In genomic region chr4:150938063-150938452, GRCm38 (mm10) we compare ENCODE assay signal across 14 mouse cellular contexts. TPM values are rescaled to one million over a fixed set of nuclear protein-coding genes. Genes with fewer than 3 reads are reported as not detected.
DNase-seq lines count a peak whose midpoint lies in the region; ATAC-seq lines count a peak whose summit lies in the region.
"Had no signal": no experiment of that assay in that cellular context is flagged by ENCODE, and none has a peak within 500 bp of the region (broad histone marks: within the 10 kb centered on the region; RNA-seq: fewer than 3 reads in every experiment).

No protein-coding gene starts in this region.

- intact Hi-C loops in heart, postnatal 25 days (cut with DNase I): no loop called here

- ATAC-seq in heart, embryonic 16.5 days (replicated peaks; ENCODE audit: extremely low read depth, insufficient read depth, low FRiP score): no peak
- no peak for ATAC-seq in neural tube, embryonic 12.5 days (ENCODE audit: low FRiP score, low read depth)
- ATAC-seq in limb, embryonic 15.5 days (ENCODE audit: insufficient number of reproducible peaks, low FRiP score, low TSS enrichment, low read depth): no peak

- H3K36me3 ChIP-seq in heart, embryonic 16.5 days (ENCODE audit: control insufficient read depth, insufficient read depth): no peaks in the 10 kb centered on the region
- H3K36me3 ChIP-seq in neural tube, embryonic 12.5 days: no peaks in the 10 kb centered on the region
- no peaks in the 10 kb centered on the region for H3K36me3 ChIP-seq in limb, embryonic 15.5 days
- H3K36me3 ChIP-seq: G1E had no signal

- no peaks in the 10 kb centered on the region for H3K9me3 ChIP-seq in heart, embryonic 16.5 days (replicated peaks; ENCODE audit: control insufficient read depth, low read length)
- H3K9me3 ChIP-seq in neural tube, embryonic 12.5 days: no peaks in the 10 kb centered on the region
- no peaks in the 10 kb centered on the region for H3K9me3 ChIP-seq in limb, embryonic 15.5 days
- H3K9me3 ChIP-seq: G1E had no signal

- H3K4me1 ChIP-seq in heart, embryonic 16.5 days (ENCODE audit: control insufficient read depth, insufficient read depth, low read length): peaks cover 3% of the 10 kb centered on the region; the same call in 1 of the 2 replicates
- no peaks in the 10 kb centered on the region; the same call in 1 of the 2 replicates for H3K4me1 ChIP-seq in neural tube, embryonic 12.5 days
- no peaks in the 10 kb centered on the region for H3K4me1 ChIP-seq in limb, embryonic 15.5 days

- no peaks in the 10 kb centered on the region for H3K27me3 ChIP-seq in heart, embryonic 16.5 days (ENCODE audit: control insufficient read depth, insufficient read depth, low read length)
- H3K27me3 ChIP-seq in neural tube, embryonic 12.5 days (replicated peaks): no peaks in the 10 kb centered on the region
- H3K27me3 ChIP-seq in limb, embryonic 15.5 days: no peaks in the 10 kb centered on the region

- H3K4me2 ChIP-seq in heart, embryonic 16.5 days (ENCODE audit: low read depth, low read length): peak overlapping the region; percentile 60
- H3K4me2 ChIP-seq in neural tube, embryonic 12.5 days (replicated peaks): 0 out of 2 replicates have a peak overlapping the region, but pooled peaks have one; percentile 16
- 0 out of 2 replicates have a peak overlapping the region, but pooled peaks have one; percentile 20 for H3K4me2 ChIP-seq in limb, embryonic 15.5 days

- no peak overlapping the region for H3K9ac ChIP-seq in heart, embryonic 16.5 days (ENCODE audit: low read length)
- H3K9ac ChIP-seq in neural tube, embryonic 12.5 days: no peak overlapping the region
- no peak overlapping the region for H3K9ac ChIP-seq in limb, embryonic 15.5 days

- 24% methylated on average over 14 of the region's 14 CpGs for WGBS in heart, embryonic 16.5 days
- 67% methylated on average over 14 of the region's 14 CpGs for WGBS in neural tube, embryonic 12.5 days
- WGBS in limb, embryonic 15.5 days: 52% methylated on average over 14 of the region's 14 CpGs

- peak overlapping the region; percentile 24 for H3K4me3 ChIP-seq in heart, embryonic 16.5 days (ENCODE audit: low read length)
- no peak overlapping the region for H3K4me3 ChIP-seq in neural tube, embryonic 12.5 days
- no peak overlapping the region for H3K4me3 ChIP-seq in limb, embryonic 15.5 days
- H3K4me3 ChIP-seq: megakaryocyte, embryonic 14.5 days had no signal

- no peak overlapping the region for H3K27ac ChIP-seq in heart, embryonic 16.5 days (ENCODE audit: low read length)
- H3K27ac ChIP-seq in neural tube, embryonic 12.5 days: no peak overlapping the region
- no peak overlapping the region for H3K27ac ChIP-seq in limb, embryonic 15.5 days

- no peak for DNase-seq in heart, postnatal 25 days (ENCODE audit: low spot score)
- DNase-seq in neural tube, embryonic 10.5 days (ENCODE audit: extremely low spot score, low spot score): no peak
- peak; percentile 51 for DNase-seq in thymus, postnatal 4 days
- no peak for DNase-seq in ovary, postnatal 10 days (ENCODE audit: low spot score)
- DNase-seq in kidney, adult 8-10 months: no peak

RNA-seq across cellular contexts. Expression of gene Tnfrsf9, which starts 23.7 kb away (rescaled TPM):
- polyA plus RNA-seq in heart, embryonic 16.5 days (2015; fragmentation: Nextera tagmentation; extraction: Ambion mirVana): 2.7 and 2.9 TPM in 2 replicates
- total RNA-seq in heart, postnatal 25 days (2021): under 1 TPM in 1 of 2 experiments, not detected in 1; 0.21 TPM
- polyA plus RNA-seq in neural tube, embryonic 12.5 days (2016; fragmentation: Nextera tagmentation; extraction: Ambion mirVana): 0.29 and 0.83 TPM in 2 replicates
- 0.83 and 1.1 TPM in 2 replicates for polyA plus RNA-seq in limb, embryonic 15.5 days (2015; fragmentation: Nextera tagmentation; extraction: Ambion mirVana)

RNA-seq across cellular contexts. Expression of gene Park7, which starts 23.8 kb away (rescaled TPM):
- 331 and 367 TPM in 2 replicates for polyA plus RNA-seq in heart, embryonic 16.5 days (2015; fragmentation: Nextera tagmentation; extraction: Ambion mirVana)
- total RNA-seq in heart, postnatal 25 days (2021): 100 to 1,000 TPM; 232 to 242 TPM
- 371 and 380 TPM in 2 replicates for polyA plus RNA-seq in neural tube, embryonic 12.5 days (2016; fragmentation: Nextera tagmentation; extraction: Ambion mirVana)
- polyA plus RNA-seq in limb, embryonic 15.5 days (2015; fragmentation: Nextera tagmentation; extraction: Ambion mirVana): 349 and 381 TPM in 2 replicates

RNA-seq across cellular contexts. Expression of gene Uts2, which starts 58.8 kb away (rescaled TPM):
- not detected in 2 replicates for polyA plus RNA-seq in heart, embryonic 16.5 days (2015; fragmentation: Nextera tagmentation; extraction: Ambion mirVana)
- not detected for total RNA-seq in heart, postnatal 25 days (2021)
- 0.97 and 1.5 TPM in 2 replicates for polyA plus RNA-seq in neural tube, embryonic 12.5 days (2016; fragmentation: Nextera tagmentation; extraction: Ambion mirVana)
- polyA plus RNA-seq in limb, embryonic 15.5 days (2015; fragmentation: Nextera tagmentation; extraction: Ambion mirVana): not detected in 2 replicates
- total RNA-seq: adrenal gland, postnatal 14 days; G1E; left cerebral cortex, postnatal 14 days had no signal
- polyA plus RNA-seq: frontal cortex, adult 2 months; G1E; kidney, embryonic 16.5 days had no signal
